Mouse (Mus musculus) liver, embryonic 13.5 days (tissue): ENCODE results near the gene Pdcl2. TPM values are rescaled to one million over a fixed set of nuclear protein-coding genes. Genes with fewer than 3 reads are reported as not detected.
A peak's percentile ranks its signal among the peaks of the same experiment; 100 is the strongest.

Experiments used
- ATAC-seq: fragments of 200-750 bp; cut with Nextera tagmentation; 2 replicates; pipeline ENCODE4 v1.8.0; 2017; ENCODE audit warnings: low read depth, mild to moderate bottlenecking, moderate number of reproducible peaks, moderate library complexity
- DNase-seq: peaks from one replicate; pipeline ENCODE4 v3.0.0; 2022
- H3K27ac ChIP-seq: fragments of 300-500 bp; sonication (generic); 2 replicates; pipeline ENCODE4 v1.5.1; 2015; ENCODE audit warnings: moderate library complexity, mild to moderate bottlenecking, inconsistent platforms
- H3K27me3 ChIP-seq: fragments of 300-500 bp; sonication (generic); 2 replicates; pipeline ENCODE4 v1.6.1; 2015; ENCODE audit warnings: mild to moderate bottlenecking, inconsistent platforms
- H3K36me3 ChIP-seq: fragments of 300-500 bp; sonication (generic); 2 replicates; pipeline ENCODE4 v1.6.1; 2015; ENCODE audit warnings: mild to moderate bottlenecking, inconsistent platforms
- H3K4me1 ChIP-seq: fragments of 300-500 bp; sonication (generic); replicated peaks from 2 replicates; pipeline ENCODE4 v1.6.1; 2015; ENCODE audit warnings: inconsistent platforms
- H3K4me2 ChIP-seq: fragments of 300-500 bp; sonication (generic); 2 replicates; pipeline ENCODE4 v1.6.1; 2015; ENCODE audit warnings: inconsistent platforms, mild to moderate bottlenecking, moderate library complexity
- H3K4me3 ChIP-seq: fragments of 300-500 bp; sonication (generic); replicated peaks from 2 replicates; pipeline ENCODE4 v1.5.1; 2015; ENCODE audit warnings: mild to moderate bottlenecking, inconsistent platforms
- H3K9ac ChIP-seq: fragments of 300-500 bp; sonication (generic); 2 replicates; pipeline ENCODE4 v1.6.1; 2015; ENCODE audit warnings: mild to moderate bottlenecking, inconsistent platforms
- H3K9me3 ChIP-seq: fragments of 300-500 bp; sonication (generic); replicated peaks from 2 replicates; pipeline ENCODE4 v1.6.1; 2016; ENCODE audit warnings: inconsistent platforms
- WGBS: fragments of 180-500 bp; shearing (Covaris S2); methylation state at CpG from one replicate; pipeline ENCODE4 v1.1.7; 2015; ENCODE audit not compliant: insufficient replicate concordance; 5-methylcytosine and 5-hydroxymethylcytosine counted together
- polyA plus RNA-seq: library from polyadenylated mRNA; unstranded; fragments of >200 nt; fragmentation: Nextera tagmentation; extraction: Ambion mirVana; gene quantifications from 2 replicates; pipeline ENCODE4 v1.2.1, GENCODE M21; 2015

The Pdcl2 gene
- polyA plus RNA-seq, 1 experiment from 2014 or later = not detected

DNA sequence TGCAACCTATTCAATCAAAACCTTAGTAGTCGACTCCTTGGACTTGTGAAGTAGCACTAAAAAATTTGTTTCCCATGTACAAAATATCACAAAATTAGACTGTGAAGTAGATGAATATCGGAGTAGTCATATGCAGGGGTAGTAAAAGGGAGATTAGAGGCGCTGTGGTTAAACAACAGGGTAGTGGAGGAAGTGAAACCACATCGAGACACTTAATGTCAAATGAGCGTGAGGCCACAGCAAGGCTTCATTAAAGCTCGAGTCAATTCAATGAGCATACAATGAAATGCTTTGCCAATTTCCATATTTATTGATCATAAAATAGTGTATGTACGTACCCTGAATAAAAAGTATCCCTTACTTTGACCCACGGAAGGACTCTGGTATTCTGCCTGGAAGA lies 6.1 kb upstream of the Pdcl2 start:
- Histone ChIP-seq H3K27me3 (no peaks in the 10 kb centered on the region), H3K4me1 (no peaks in the 10 kb centered on the region), H3K4me2 (no peak overlapping the region), H3K9ac (no peak overlapping the region), H3K27ac (no peak overlapping the region), H3K4me3 (no peak overlapping the region), H3K9me3 (no peaks in the 10 kb centered on the region), H3K36me3 (no peaks in the 10 kb centered on the region)
- ATAC-seq = no peak
- DNase-seq = no peak
- 42% methylated on average over 8 of the region's 8 CpGs for WGBS

DNA sequence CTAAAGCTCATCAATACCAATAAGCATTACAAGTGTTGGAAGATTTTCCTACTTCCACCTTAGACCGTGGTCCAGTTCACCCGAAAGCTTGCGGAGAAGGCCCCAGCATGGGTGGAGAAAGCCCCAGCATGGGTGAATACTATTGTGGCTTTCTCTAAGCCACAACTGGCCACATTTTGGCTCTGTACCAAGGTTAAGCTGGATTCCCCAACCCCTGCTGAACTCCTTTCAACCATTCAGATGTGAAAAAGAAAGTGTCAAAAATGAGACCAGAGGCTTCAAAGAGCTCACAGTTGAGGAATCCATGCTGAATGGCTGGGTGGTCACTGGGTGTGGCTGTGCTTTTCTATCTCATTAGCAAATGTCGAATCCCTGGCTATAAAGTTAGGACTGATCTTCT lies 2.9 kb upstream of the Pdcl2 start:
- no peak overlapping the region for H3K27ac ChIP-seq
- DNase-seq (no peak), ATAC-seq (no peak)
- no peaks in the 10 kb centered on the region for H3K27me3 ChIP-seq
- H3K4me2 ChIP-seq = no peak overlapping the region
- no peaks in the 10 kb centered on the region for H3K4me1 ChIP-seq
- no peak overlapping the region for H3K4me3 ChIP-seq
- 71% methylated on average over 4 of the region's 4 CpGs for whole genome bisulfite sequencing
- no peaks in the 10 kb centered on the region for H3K9me3 ChIP-seq
- no peak overlapping the region for H3K9ac ChIP-seq
- H3K36me3 ChIP-seq = no peaks in the 10 kb centered on the region

DNA sequence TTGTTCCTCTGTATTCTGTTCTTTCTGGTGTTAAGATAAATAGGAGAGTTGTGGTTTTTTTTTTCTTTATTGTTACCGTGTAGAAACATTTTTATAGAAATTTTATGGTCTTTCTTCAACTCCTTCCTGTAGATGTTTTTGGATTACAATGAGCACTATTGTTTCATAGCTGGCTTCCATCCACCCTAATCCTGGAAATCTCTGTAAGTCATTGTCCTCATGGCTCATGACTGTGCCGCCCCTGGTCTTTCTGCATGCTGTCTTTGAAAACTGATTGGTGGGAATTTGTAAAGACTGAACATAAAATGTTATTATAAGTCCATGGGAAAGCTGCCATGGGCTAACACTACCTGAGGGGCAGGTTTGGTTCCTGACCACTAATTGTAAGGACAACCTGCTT lies 3.7 kb downstream of the Pdcl2 start:
- no peaks in the 10 kb centered on the region for H3K9me3 ChIP-seq
- H3K36me3 ChIP-seq = no peaks in the 10 kb centered on the region
- WGBS = 59% methylated on average over 2 of the region's 2 CpGs
- H3K27ac ChIP-seq = no peak overlapping the region
- H3K27me3 ChIP-seq = no peaks in the 10 kb centered on the region
- ATAC-seq (no peak), DNase-seq (no peak)
- H3K4me2 ChIP-seq = no peak overlapping the region
- H3K4me3 ChIP-seq = no peak overlapping the region
- no peaks in the 10 kb centered on the region for H3K4me1 ChIP-seq
- H3K9ac ChIP-seq = no peak overlapping the region

GRCm38 (mm10) chr5:76325113-76325512 lies 5.8 kb downstream of the Pdcl2 start:
- Histone ChIP-seq H3K4me1 (no peaks in the 10 kb centered on the region), H3K27me3 (no peaks in the 10 kb centered on the region), H3K4me3 (no peak overlapping the region), H3K4me2 (no peak overlapping the region), H3K27ac (no peak overlapping the region), H3K9me3 (no peaks in the 10 kb centered on the region), H3K9ac (no peak overlapping the region), H3K36me3 (no peaks in the 10 kb centered on the region)
- WGBS = 67% methylated on average over 4 of the region's 4 CpGs
- ATAC-seq (no peak), DNase-seq (no peak)

DNA sequence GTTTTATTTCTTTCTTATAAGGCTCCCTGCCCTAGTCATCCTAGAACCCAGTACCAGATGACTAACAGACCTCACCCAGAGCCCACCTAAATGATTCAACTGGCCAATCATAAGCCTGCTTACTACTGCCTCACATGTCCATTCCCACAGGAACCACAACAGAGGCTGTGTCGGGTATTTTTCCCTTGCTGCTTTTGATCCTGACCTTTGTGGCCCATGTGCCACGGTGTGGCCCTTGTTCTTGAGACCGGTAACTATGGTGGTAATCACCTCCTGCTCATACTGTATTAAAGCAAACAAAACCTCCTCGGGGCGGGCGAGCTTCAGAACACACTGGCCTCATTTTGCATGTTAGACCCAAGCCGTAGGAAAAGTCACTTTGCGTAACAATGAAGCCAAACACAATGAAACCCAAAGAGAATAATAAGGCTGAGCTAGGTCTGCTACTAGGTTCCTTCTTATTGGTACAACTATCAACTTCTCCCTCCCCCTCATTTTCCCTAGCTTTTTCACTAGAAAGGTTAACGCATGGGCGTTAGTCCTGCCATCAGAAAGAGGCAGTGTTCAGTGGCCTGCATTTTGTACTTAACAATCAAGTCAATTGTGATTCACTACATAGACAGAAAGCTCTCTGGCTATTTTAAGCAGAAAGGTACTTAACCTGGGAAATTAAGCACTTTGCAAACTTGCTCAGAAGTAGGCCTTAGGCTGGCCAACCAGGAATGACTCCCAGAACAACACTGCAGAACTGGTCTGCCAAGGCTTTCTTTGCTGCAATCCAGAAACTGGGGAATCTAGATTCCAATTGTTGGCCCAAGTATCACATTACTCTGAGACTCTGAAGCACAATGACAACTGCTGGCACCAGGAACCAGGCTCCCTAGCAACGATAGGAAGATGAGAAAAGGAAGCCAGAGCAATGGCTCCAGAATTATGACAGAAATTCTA lies 9.4 kb downstream of the Pdcl2 start:
- DNase-seq (no peak), ATAC-seq (no peak)
- Histone ChIP-seq H3K9ac (no peak overlapping the region), H3K9me3 (no peaks in the 10 kb centered on the region), H3K4me1 (no peaks in the 10 kb centered on the region), H3K4me2 (no peak overlapping the region), H3K27me3 (no peaks in the 10 kb centered on the region; the same call in 1 of the 2 replicates), H3K4me3 (no peak overlapping the region), H3K27ac (no peak overlapping the region), H3K36me3 (no peaks in the 10 kb centered on the region)
- WGBS = 66% methylated on average over 11 of the region's 11 CpGs

DNA sequence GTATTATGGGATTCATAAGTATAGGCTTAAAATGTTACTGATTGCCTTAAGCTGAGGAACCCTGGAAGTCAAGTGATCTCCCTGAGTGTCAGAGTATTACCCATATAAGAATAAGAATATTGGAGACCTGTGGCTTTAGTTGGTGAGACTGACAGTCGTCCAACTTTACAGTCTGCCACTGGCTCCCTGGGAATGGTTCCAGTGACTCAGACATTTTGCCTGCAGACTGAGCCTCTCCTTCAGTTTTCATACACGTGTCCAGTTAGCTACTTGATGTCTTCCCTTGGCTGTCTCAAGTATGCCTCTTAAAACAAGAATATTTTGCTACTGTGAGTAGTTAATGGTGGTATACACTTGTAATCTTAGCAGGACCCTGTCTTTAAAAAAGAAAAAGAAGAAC lies 22.8 kb downstream of the Pdcl2 start:
- Histone ChIP-seq H3K36me3 (no peaks in the 10 kb centered on the region), H3K4me1 (peaks cover 13% of the 10 kb centered on the region), H3K9ac (no peak overlapping the region), H3K9me3 (no peaks in the 10 kb centered on the region), H3K4me2 (no peak overlapping the region), H3K27me3 (peaks cover 30% of the 10 kb centered on the region), H3K4me3 (no peak overlapping the region), H3K27ac (no peak overlapping the region)
- ATAC-seq (no peak), DNase-seq (no peak)
- 48% methylated on average over 2 of the region's 2 CpGs for WGBS

DNA sequence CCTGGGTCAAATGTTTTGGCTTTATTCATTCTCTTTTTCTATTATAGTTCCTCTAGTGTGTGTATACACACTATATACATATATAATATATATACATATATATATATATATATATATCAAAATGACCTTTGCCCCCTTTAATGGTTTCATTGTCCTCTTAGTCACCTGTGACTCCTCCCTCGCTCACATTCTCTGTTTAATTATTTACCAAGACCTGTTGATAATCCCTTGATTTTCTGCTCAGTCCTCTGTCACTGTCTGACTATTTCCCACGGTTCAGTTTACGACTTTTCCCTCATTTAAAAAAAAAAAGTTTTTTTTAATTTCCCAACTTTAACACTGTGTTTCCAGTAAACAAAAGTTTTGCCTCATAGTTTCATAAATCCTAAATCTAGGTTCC lies 24.7 kb downstream of the Pdcl2 start:
- Histone ChIP-seq H3K27me3 (peaks cover 30% of the 10 kb centered on the region), H3K4me2 (no peak overlapping the region), H3K9me3 (no peaks in the 10 kb centered on the region), H3K4me1 (peaks cover 17% of the 10 kb centered on the region), H3K4me3 (no peak overlapping the region), H3K9ac (no peak overlapping the region), H3K27ac (no peak overlapping the region), H3K36me3 (no peaks in the 10 kb centered on the region)
- WGBS = 69% methylated on average over 3 of the region's 3 CpGs
- DNase-seq = no peak
- no peak for ATAC-seq

GRCm38 (mm10) chr5:76305616-76306015 lies 25.3 kb downstream of the Pdcl2 start:
- H3K4me2 ChIP-seq = peak overlapping the region; percentile 90
- DNase-seq = no peak
- no peaks in the 10 kb centered on the region for H3K9me3 ChIP-seq
- H3K36me3 ChIP-seq = no peaks in the 10 kb centered on the region
- peaks cover 17% of the 10 kb centered on the region for H3K4me1 ChIP-seq
- no peak overlapping the region for H3K27ac ChIP-seq
- 8% methylated on average over 8 of the region's 8 CpGs for whole genome bisulfite sequencing
- H3K27me3 ChIP-seq = peaks cover 30% of the 10 kb centered on the region
- H3K9ac ChIP-seq = no peak overlapping the region
- peak overlapping the region; percentile 85 for H3K4me3 ChIP-seq
- ATAC-seq = no peak

- under 1% methylated on average over 87 of the region's 104 CpGs for WGBS
- Histone ChIP-seq H3K27me3 (peaks cover 25% of the 10 kb centered on the region), H3K9me3 (no peaks in the 10 kb centered on the region), H3K27ac (peak within 1 kb of the TSS; percentile 74), H3K36me3 (no peaks in the 10 kb centered on the region), H3K9ac (peak within 1 kb of the TSS; percentile 84), H3K4me1 (peaks cover 17% of the 10 kb centered on the region), H3K4me3 (peak within 1 kb of the TSS; percentile 85), H3K4me2 (peak within 1 kb of the TSS; percentile 90)
- peak; percentile 73 for ATAC-seq
- DNase-seq = peak; percentile 69
These were observed 26.3 kb downstream of the Pdcl2 start, which contains the start of gene Clock for GRCm38 (mm10) chr5:76304452-76305341. Clock (minus strand) TSS chr5:76304792.

- H3K9ac ChIP-seq = peak overlapping the region; percentile 84
These were observed 27.1 kb downstream of the Pdcl2 start for GRCm38 (mm10) chr5:76303745-76304451.

DNA sequence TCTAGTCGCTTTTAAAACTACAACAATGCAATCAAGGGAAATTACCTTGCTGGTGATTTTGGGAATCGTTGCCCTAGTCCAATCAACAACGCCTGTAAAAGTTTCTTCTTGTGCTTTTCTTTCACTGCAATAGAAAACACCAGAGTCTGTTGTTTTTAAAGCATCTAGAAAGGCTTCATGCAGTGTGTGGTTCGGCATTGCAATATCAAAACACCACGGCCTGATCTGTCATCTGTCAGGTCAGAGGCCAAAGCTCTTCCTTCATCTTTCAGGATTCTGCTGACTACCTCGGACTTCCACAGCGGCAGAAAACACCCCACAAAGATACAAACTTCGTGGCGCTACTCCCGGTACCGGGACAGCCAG lies 27.6 kb downstream of the Pdcl2 start:
- DNase-seq (no peak), ATAC-seq (no peak)
- H3K4me1 ChIP-seq = peaks cover 17% of the 10 kb centered on the region
- H3K27me3 ChIP-seq = peaks cover 22% of the 10 kb centered on the region
- H3K9ac ChIP-seq = peak overlapping the region; percentile 84
- H3K36me3 ChIP-seq = no peaks in the 10 kb centered on the region
- no peaks in the 10 kb centered on the region for H3K9me3 ChIP-seq
- peak overlapping the region; percentile 85 for H3K4me3 ChIP-seq
- 6% methylated on average over 11 of the region's 11 CpGs for WGBS
- H3K27ac ChIP-seq = 0 out of 2 replicates have a peak overlapping the region, but pooled peaks have one; percentile 12
- peak overlapping the region; percentile 90 for H3K4me2 ChIP-seq

More at GRCm38 (mm10) chr5:76303745-76304451, 27.1 kb downstream of the Pdcl2 start:
- peak; percentile 42 for DNase-seq
- peak overlapping the region; percentile 74 for H3K27ac ChIP-seq
- peaks cover 17% of the 10 kb centered on the region for H3K4me1 ChIP-seq
- H3K36me3 ChIP-seq = no peaks in the 10 kb centered on the region
- H3K4me3 ChIP-seq = peak overlapping the region; percentile 85
- no peaks in the 10 kb centered on the region for H3K9me3 ChIP-seq
- ATAC-seq = peak; percentile 82
- whole genome bisulfite sequencing = under 1% methylated on average over 99 of the region's 100 CpGs
- peaks cover 22% of the 10 kb centered on the region for H3K27me3 ChIP-seq
- peak overlapping the region; percentile 90 for H3K4me2 ChIP-seq
